Mouse (Mus musculus): ENCODE data around the gene Atg16l2.

GRCm38 (mm10) chr7:101328621-101329158 lies 26.6 kb upstream of the Atg16l2 start:
- TF ChIP-seq CTCF (IDR thresholded peaks at IDR 0.05; ENCODE audit: low read depth, low read length), result no peak
- TF ChIP-seq GATA1 (IDR thresholded peaks at IDR 0.05; ENCODE audit: borderline replicate concordance, low read length), result no peak
- no peak for TF ChIP-seq TAL1 (conservative IDR thresholded peaks at IDR 0.05; ENCODE audit: low read depth, low read length)
- TF ChIP-seq POLR2AphosphoS5 (IDR thresholded peaks at IDR 0.05; ENCODE audit: insufficient replicate concordance, low read depth, low read length), result no peak

Data from G1E (cell line).